Mouse (Mus musculus) embryonic facial prominence, embryonic 11.5 days (tissue): ENCODE measurements around the gene Fdxacb1. TPM values are rescaled to one million over a fixed set of nuclear protein-coding genes. Genes with fewer than 3 reads are reported as not detected.

Experiments used
- ATAC-seq: fragments of 200-750 bp; cut with Nextera tagmentation; replicated peaks from 2 replicates; pipeline ENCODE4 v1.8.0; 2017; ENCODE audit warnings: low read depth; ENCODE audit not compliant: insufficient number of reproducible peaks, low FRiP score, low TSS enrichment
- DNase-seq: peaks from one replicate; pipeline ENCODE4 v3.0.0-alpha.2; 2015; ENCODE audit warnings: low spot score
- H3K27ac ChIP-seq: fragments of 300-500 bp; sonication (generic); replicated peaks from 2 replicates; pipeline ENCODE4 v1.5.1; 2014; ENCODE audit warnings: mild to moderate bottlenecking, low read depth, low read length, control low read depth
- H3K27me3 ChIP-seq: fragments of 300-500 bp; sonication (generic); 2 replicates; pipeline ENCODE4 v1.6.1; 2014; ENCODE audit warnings: mild to moderate bottlenecking, low read length, moderate library complexity, mixed read lengths; ENCODE audit not compliant: control insufficient read depth, insufficient read depth
- H3K36me3 ChIP-seq: fragments of 300-500 bp; sonication (generic); replicated peaks from 2 replicates; pipeline ENCODE4 v1.6.1; 2014; ENCODE audit warnings: low read depth, mild to moderate bottlenecking, low read length, moderate library complexity, mixed read lengths; ENCODE audit not compliant: control insufficient read depth, insufficient read depth
- H3K4me1 ChIP-seq: fragments of 300-500 bp; sonication (generic); 2 replicates; pipeline ENCODE4 v1.6.1; 2014; ENCODE audit warnings: low read length, mixed read lengths; ENCODE audit not compliant: control insufficient read depth, insufficient read depth
- H3K4me2 ChIP-seq: fragments of 300-500 bp; sonication (generic); 2 replicates; pipeline ENCODE4 v1.6.1; 2014; ENCODE audit warnings: low read depth, mild to moderate bottlenecking, control low read depth, low read length, moderate library complexity
- H3K4me3 ChIP-seq: fragments of 300-500 bp; sonication (generic); 2 replicates; pipeline ENCODE4 v1.5.1; 2014; ENCODE audit warnings: low read depth, low read length, control low read depth
- H3K9ac ChIP-seq: fragments of 300-500 bp; sonication (generic); replicated peaks from 2 replicates; pipeline ENCODE4 v1.6.1; 2014; ENCODE audit warnings: mild to moderate bottlenecking, control low read depth, low read length
- H3K9me3 ChIP-seq: fragments of 300-500 bp; sonication (generic); replicated peaks from 2 replicates; pipeline ENCODE4 v1.6.1; 2016; ENCODE audit warnings: mild to moderate bottlenecking, low read length, inconsistent platforms, mixed read lengths; ENCODE audit not compliant: control insufficient read depth
- WGBS: fragments of 180-500 bp; shearing (Covaris S2); extraction: QIAGEN DNeasy Blood & Tissue Kit; methylation state at CpG from one replicate; pipeline ENCODE4 v1.1.7; 2014; 5-methylcytosine and 5-hydroxymethylcytosine counted together
- polyA plus RNA-seq: library from polyadenylated mRNA; unstranded; fragments of >200 nt; fragmentation: Nextera tagmentation; extraction: Ambion mirVana; gene quantifications from 2 replicates; pipeline ENCODE4 v1.2.1, GENCODE M21; 2014

Fdxacb1 gene
- polyA plus RNA-seq, 1 experiment from 2014 or later: 14.3 TPM

- Histone ChIP-seq H3K36me3 (peaks cover 2% of the 10 kb centered on the region), H3K27ac (no peak overlapping the region), H3K4me1 (no peaks in the 10 kb centered on the region), H3K4me3 (no peak overlapping the region), H3K9ac (no peak overlapping the region), H3K4me2 (no peak overlapping the region), H3K27me3 (no peaks in the 10 kb centered on the region), H3K9me3 (no peaks in the 10 kb centered on the region)
- ATAC-seq: no peak
- WGBS: 91% methylated on average over 7 of the region's 7 CpGs
- no peak for DNase-seq
Measured at GRCm38 (mm10) chr9:50797641-50798040, 29.6 kb downstream of the Fdxacb1 start.

GRCm38 (mm10) chr9:50798368-50798767 is 30.3 kb downstream of the Fdxacb1 start:
- Histone ChIP-seq H3K4me3 (no peak overlapping the region), H3K9me3 (no peaks in the 10 kb centered on the region), H3K36me3 (no peaks in the 10 kb centered on the region), H3K4me1 (no peaks in the 10 kb centered on the region), H3K27me3 (no peaks in the 10 kb centered on the region), H3K9ac (no peak overlapping the region), H3K4me2 (no peak overlapping the region), H3K27ac (no peak overlapping the region)
- ATAC-seq (no peak), DNase-seq (no peak)
- 86% methylated on average over 5 of the region's 5 CpGs for WGBS

- DNase-seq: peak; percentile 66
- H3K4me2 ChIP-seq: no peak overlapping the region
- H3K4me1 ChIP-seq: no peaks in the 10 kb centered on the region
- ATAC-seq: no peak
- WGBS: 55% methylated on average over 2 of the region's 2 CpGs
- H3K9ac ChIP-seq: no peak overlapping the region
- H3K27me3 ChIP-seq: no peaks in the 10 kb centered on the region
- no peak overlapping the region for H3K27ac ChIP-seq
- H3K4me3 ChIP-seq: no peak overlapping the region
- no peaks in the 10 kb centered on the region; the same call in 1 of the 2 replicates for H3K36me3 ChIP-seq
- no peaks in the 10 kb centered on the region for H3K9me3 ChIP-seq
Measured at GRCm38 (mm10) chr9:50800985-50801384, 32.9 kb downstream of the Fdxacb1 start.

GRCm38 (mm10) chr9:50803055-50803671 is 35.1 kb downstream of the Fdxacb1 start:
- no peak overlapping the region for H3K4me3 ChIP-seq
- H3K4me1 ChIP-seq: no peaks in the 10 kb centered on the region
- ATAC-seq (0 out of 2 replicates have a peak, but pooled peaks have one; percentile 48), DNase-seq (no peak)
- no peak overlapping the region for H3K9ac ChIP-seq
- no peaks in the 10 kb centered on the region for H3K27me3 ChIP-seq
- H3K36me3 ChIP-seq: no peaks in the 10 kb centered on the region; the same call in 1 of the 2 replicates
- no peak overlapping the region for H3K27ac ChIP-seq
- WGBS: 91% methylated on average over 7 of the region's 7 CpGs
- H3K4me2 ChIP-seq: no peak overlapping the region
- H3K9me3 ChIP-seq: no peaks in the 10 kb centered on the region

GRCm38 (mm10) chr9:50808471-50808870 is 40.4 kb downstream of the Fdxacb1 start:
- 83% methylated on average over 6 of the region's 6 CpGs for WGBS
- H3K27me3 ChIP-seq: no peaks in the 10 kb centered on the region
- H3K9me3 ChIP-seq: no peaks in the 10 kb centered on the region
- no peaks in the 10 kb centered on the region for H3K4me1 ChIP-seq
- no peak for DNase-seq
- ATAC-seq: no peak
- no peak overlapping the region for H3K4me3 ChIP-seq
- H3K27ac ChIP-seq: no peak overlapping the region
- H3K36me3 ChIP-seq: peaks cover 2% of the 10 kb centered on the region
- H3K9ac ChIP-seq: no peak overlapping the region
- no peak overlapping the region for H3K4me2 ChIP-seq

GRCm38 (mm10) chr9:50809146-50809545 is 41.1 kb downstream of the Fdxacb1 start:
- peaks cover 2% of the 10 kb centered on the region for H3K36me3 ChIP-seq
- H3K9me3 ChIP-seq: no peaks in the 10 kb centered on the region
- no peaks in the 10 kb centered on the region for H3K4me1 ChIP-seq
- no peak overlapping the region for H3K9ac ChIP-seq
- 89% methylated on average over 13 of the region's 13 CpGs for whole genome bisulfite sequencing
- no peaks in the 10 kb centered on the region for H3K27me3 ChIP-seq
- H3K4me3 ChIP-seq: no peak overlapping the region
- ATAC-seq (no peak), DNase-seq (no peak)
- no peak overlapping the region for H3K4me2 ChIP-seq
- no peak overlapping the region for H3K27ac ChIP-seq

- DNase-seq: no peak
- no peak overlapping the region for H3K4me2 ChIP-seq
- no peak overlapping the region for H3K27ac ChIP-seq
- WGBS: 94% methylated on average over 7 of the region's 7 CpGs
- no peaks in the 10 kb centered on the region for H3K27me3 ChIP-seq
- H3K9ac ChIP-seq: no peak overlapping the region
- H3K36me3 ChIP-seq: peaks cover 2% of the 10 kb centered on the region
- H3K9me3 ChIP-seq: no peaks in the 10 kb centered on the region
- no peaks in the 10 kb centered on the region for H3K4me1 ChIP-seq
- ATAC-seq: no peak
- H3K4me3 ChIP-seq: no peak overlapping the region
Measured at GRCm38 (mm10) chr9:50811187-50811586, 43.2 kb downstream of the Fdxacb1 start.

- WGBS: 83% methylated on average over 2 of the region's 2 CpGs
- Histone ChIP-seq H3K4me2 (no peak overlapping the region), H3K27me3 (no peaks in the 10 kb centered on the region), H3K27ac (no peak overlapping the region), H3K9ac (no peak overlapping the region), H3K36me3 (peaks cover 2% of the 10 kb centered on the region), H3K9me3 (no peaks in the 10 kb centered on the region), H3K4me1 (no peaks in the 10 kb centered on the region), H3K4me3 (no peak overlapping the region)
- no peak for ATAC-seq
- no peak for DNase-seq
Measured at GRCm38 (mm10) chr9:50811746-50812145, 43.7 kb downstream of the Fdxacb1 start.
